Mouse (Mus musculus) layer of hippocampus, postnatal 10 days (tissue): ENCODE data around the gene Gipr. TPM values are rescaled to one million over a fixed set of nuclear protein-coding genes. Genes with fewer than 3 reads are reported as not detected.

Experiments
- microRNA-seq, 2 experiments: library from miRNA; unstranded; fragments of <30 nt; microRNA quantifications; one replicate each; pipeline ENCODE4 v1.2.0; 2021
- total RNA-seq, 2 experiments: library from RNA; stranded (reverse); gene quantifications; 2 replicates each; pipeline ENCODE4 v1.2.3; 2021

Gene Gipr
- total RNA-seq, 2 experiments from 2014 or later = 3.0 to 4.1 TPM

Small RNAs within 50 kb of the gene (microRNA-seq; reads per million reads assigned to microRNA genes)
- gene Mir330 = 4,576 to 5,510 reads per million in 2 experiments

Other genes starting within 250 kb of the Gipr start
- 100 to 1,000 TPM; 106 to 112 TPM for gene Nova2, start 240.2 kb downstream of the Gipr start, total RNA-seq
- 1 to 10 TPM in 1 of 2 experiments, under 1 TPM in 1; 0.91 to 1.3 TPM for gene Nanos2, start 178.7 kb downstream of the Gipr start, total RNA-seq
- gene Mypop, start 174.9 kb downstream of the Gipr start, total RNA-seq = 10 to 100 TPM; 28.0 to 29.1 TPM
- 10 to 100 TPM; 45.5 to 49.7 TPM for gene Irf2bp1, start 162.1 kb downstream of the Gipr start, total RNA-seq
- not detected for gene Foxa3, start 142.6 kb downstream of the Gipr start, total RNA-seq
- gene Sympk, start 141.8 kb downstream of the Gipr start, total RNA-seq = 10 to 100 TPM; 88.4 to 90.2 TPM
- gene Rsph6a, start 111.4 kb downstream of the Gipr start, total RNA-seq = under 1 TPM; 0.21 to 0.58 TPM
- 100 to 1,000 TPM; 141 to 148 TPM for gene Dmwd, start 89.9 kb downstream of the Gipr start, total RNA-seq
- gene Dmpk, start 82.3 kb downstream of the Gipr start, total RNA-seq = 10 to 100 TPM; 33.3 to 37.2 TPM
- 1 to 10 TPM; 2.0 to 2.2 TPM for gene Six5, start 71.5 kb downstream of the Gipr start, total RNA-seq
- 1 to 10 TPM; 1.1 to 1.7 TPM for gene Gm4969, start 47.8 kb downstream of the Gipr start, total RNA-seq
- 10 to 100 TPM; 11.5 to 13.9 TPM for gene Fbxo46, start 46.3 kb downstream of the Gipr start, total RNA-seq
- 10 to 100 TPM; 20.9 to 22.8 TPM for gene Qpctl, start 16.8 kb downstream of the Gipr start, total RNA-seq
- 100 to 1,000 TPM in 1 of 2 experiments, 10 to 100 TPM in 1; 94.1 to 100 TPM for gene Snrpd2, start 16.4 kb downstream of the Gipr start, total RNA-seq
- 100 to 1,000 TPM; 183 to 198 TPM for gene Eml2, start 10.3 kb upstream of the Gipr start, total RNA-seq
- 1 to 10 TPM; 3.5 to 3.6 TPM for gene Gpr4, start 46.4 kb upstream of the Gipr start, total RNA-seq
- 10 to 100 TPM; 36.2 to 37.8 TPM for gene Opa3, start 62.2 kb upstream of the Gipr start, total RNA-seq
- 10 to 100 TPM; 26.4 to 27.3 TPM for gene Vasp, start 105.7 kb upstream of the Gipr start, total RNA-seq
- under 1 TPM in 1 of 2 experiments, not detected in 1; 0.31 TPM for gene Ppm1n, start 113.9 kb upstream of the Gipr start, total RNA-seq
- 100 to 1,000 TPM; 118 to 127 TPM for gene Rtn2, start 116.5 kb upstream of the Gipr start, total RNA-seq
- gene Fosb, start 143.9 kb upstream of the Gipr start, total RNA-seq = 1 to 10 TPM; 1.4 to 2.0 TPM
- gene Ercc1, start 178.7 kb upstream of the Gipr start, total RNA-seq = 10 to 100 TPM; 43.1 to 43.9 TPM
- 10 to 100 TPM; 17.6 to 18.1 TPM for gene Cd3eap, start 193.4 kb upstream of the Gipr start, total RNA-seq
- 1 to 10 TPM; 3.4 to 4.5 TPM for gene Ppp1r13l, start 193.6 kb upstream of the Gipr start, total RNA-seq
- gene Ercc2, start 215.9 kb upstream of the Gipr start, total RNA-seq = 10 to 100 TPM; 33.8 to 33.9 TPM
- 1 to 10 TPM; 1.7 to 1.8 TPM for gene Klc3, start 238.0 kb upstream of the Gipr start, total RNA-seq
- under 1 TPM in 1 of 2 experiments, not detected in 1; 0.27 TPM for gene Ckm, start 238.6 kb upstream of the Gipr start, total RNA-seq